Mouse (Mus musculus) forebrain, postnatal 0 days (tissue): Measurements from ENCODE around the gene Cdh24. TPM values are rescaled to one million over a fixed set of nuclear protein-coding genes. Genes with fewer than 3 reads are reported as not detected.

Experiments
- ATAC-seq: fragments of 200-750 bp; cut with Nextera tagmentation; 2 replicates; pipeline ENCODE4 v1.8.0; 2017; ENCODE audit warnings: mild to moderate bottlenecking, moderate library complexity
- DNase-seq: peaks from one replicate; pipeline ENCODE4 v3.0.0-alpha.2; 2015
- H3K27ac ChIP-seq: fragments of 300-500 bp; sonication (generic); 2 replicates; pipeline ENCODE4 v1.5.1; 2014; ENCODE audit warnings: low read depth, mild to moderate bottlenecking, antibody characterized with exemption, low read length, moderate library complexity, mixed read lengths
- H3K27me3 ChIP-seq: fragments of 300-500 bp; sonication (generic); 2 replicates; pipeline ENCODE4 v1.6.1; 2014; ENCODE audit warnings: mild to moderate bottlenecking, low read length, mixed read lengths; ENCODE audit not compliant: insufficient read depth
- H3K36me3 ChIP-seq: fragments of 300-500 bp; sonication (generic); 2 replicates; pipeline ENCODE4 v1.6.1; 2014; ENCODE audit warnings: mild to moderate bottlenecking, moderate library complexity; ENCODE audit not compliant: insufficient read depth
- H3K4me1 ChIP-seq: fragments of 300-500 bp; sonication (generic); 2 replicates; pipeline ENCODE4 v1.6.1; 2014; ENCODE audit warnings: antibody characterized with exemption; ENCODE audit not compliant: insufficient read depth
- H3K4me2 ChIP-seq: fragments of 300-500 bp; sonication (generic); 2 replicates; pipeline ENCODE4 v1.6.1; 2014; ENCODE audit warnings: low read depth, mild to moderate bottlenecking, moderate library complexity
- H3K4me3 ChIP-seq: fragments of 300-500 bp; sonication (generic); 2 replicates; pipeline ENCODE4 v1.5.1; 2014; ENCODE audit warnings: low read depth, low read length, mixed read lengths
- H3K9ac ChIP-seq: fragments of 300-500 bp; sonication (generic); 2 replicates; pipeline ENCODE4 v1.6.1; 2014; ENCODE audit warnings: mild to moderate bottlenecking
- H3K9me3 ChIP-seq: fragments of 300-500 bp; sonication (generic); 2 replicates; pipeline ENCODE4 v1.6.1; 2016; ENCODE audit warnings: low read length
- CTCF ChIP-seq: sonication (generic); IDR thresholded peaks from 2 replicates; pipeline ENCODE4 v1.5.1; 2016; ENCODE audit warnings: antibody characterized with exemption, control low read depth, low read depth
- WGBS: fragments of 180-500 bp; shearing (Covaris S2); extraction: QIAGEN DNeasy Blood & Tissue Kit; methylation state at CpG from one replicate; pipeline ENCODE4 v1.1.7; 2014; 5-methylcytosine and 5-hydroxymethylcytosine counted together
- polyA plus RNA-seq: library from polyadenylated mRNA; unstranded; fragments of >200 nt; fragmentation: Nextera tagmentation; extraction: Ambion mirVana; gene quantifications from 2 replicates; pipeline ENCODE4 v1.2.1, GENCODE M21; 2015
- total RNA-seq: library from RNA; depleted of rRNA; stranded (reverse); fragments of >200 nt; gene quantifications from 2 replicates; pipeline ENCODE4 v1.2.3, GENCODE M21; 2014

The Cdh24 gene
- total and polyA plus RNA-seq, 2 experiments from 2014 or later: 4.6 to 21.7 TPM

GRCm38 (mm10) chr14:54597084-54597483 lies 44.1 kb downstream of the Cdh24 start:
- Histone ChIP-seq H3K4me3 (no peak overlapping the region), H3K36me3 (no peaks in the 10 kb centered on the region), H3K9me3 (no peaks in the 10 kb centered on the region), H3K9ac (no peak overlapping the region), H3K4me1 (no peaks in the 10 kb centered on the region), H3K27me3 (no peaks in the 10 kb centered on the region), H3K27ac (no peak overlapping the region), H3K4me2 (no peak overlapping the region)
- TF ChIP-seq CTCF: peak; percentile 49
- ATAC-seq (no peak), DNase-seq (no peak)
- 86% methylated on average over 7 of the region's 7 CpGs for WGBS

GRCm38 (mm10) chr14:54594631-54595414 lies 46.3 kb downstream of the Cdh24 start:
- DNase-seq (peak; percentile 47), ATAC-seq (peak; percentile 37; the same call in 1 of the 2 replicates)
- peak overlapping the region; percentile 23; the same call in 1 of the 2 replicates for H3K4me2 ChIP-seq
- WGBS: 63% methylated on average over 27 of the region's 28 CpGs
- no peak overlapping the region for H3K4me3 ChIP-seq
- no peaks in the 10 kb centered on the region for H3K27me3 ChIP-seq
- H3K27ac ChIP-seq: 0 out of 2 replicates have a peak overlapping the region, but pooled peaks have one; percentile 29
- TF ChIP-seq CTCF: no peak
- no peaks in the 10 kb centered on the region for H3K9me3 ChIP-seq
- H3K36me3 ChIP-seq: peaks cover 4% of the 10 kb centered on the region; the same call in 1 of the 2 replicates
- H3K9ac ChIP-seq: no peak overlapping the region
- H3K4me1 ChIP-seq: no peaks in the 10 kb centered on the region

- no peak overlapping the region for H3K27ac ChIP-seq
- peak; percentile 24 for TF ChIP-seq CTCF
- no peaks in the 10 kb centered on the region for H3K27me3 ChIP-seq
- ATAC-seq (no peak; the same call in 1 of the 2 replicates), DNase-seq (no peak)
- H3K9me3 ChIP-seq: no peaks in the 10 kb centered on the region
- no peaks in the 10 kb centered on the region for H3K4me1 ChIP-seq
- H3K36me3 ChIP-seq: peaks cover 4% of the 10 kb centered on the region; the same call in 1 of the 2 replicates
- H3K9ac ChIP-seq: no peak overlapping the region
- 90% methylated on average over 3 of the region's 3 CpGs for WGBS
- H3K4me3 ChIP-seq: no peak overlapping the region
- no peak overlapping the region for H3K4me2 ChIP-seq
These were observed 47.1 kb downstream of the Cdh24 start for GRCm38 (mm10) chr14:54594055-54594454.

- H3K27ac ChIP-seq: peak overlapping the region; percentile 69
- no peak for TF ChIP-seq CTCF
These were observed 48.7 kb downstream of the Cdh24 start for GRCm38 (mm10) chr14:54592319-54592934.

GRCm38 (mm10) chr14:54591056-54591455 lies 50.1 kb downstream of the Cdh24 start:
- DNase-seq (no peak), ATAC-seq (no peak)
- Histone ChIP-seq H3K4me1 (no peaks in the 10 kb centered on the region), H3K27me3 (no peaks in the 10 kb centered on the region), H3K9ac (no peak overlapping the region), H3K27ac (no peak overlapping the region), H3K9me3 (no peaks in the 10 kb centered on the region), H3K4me2 (no peak overlapping the region), H3K4me3 (no peak overlapping the region), H3K36me3 (peaks cover 4% of the 10 kb centered on the region; the same call in 1 of the 2 replicates)
- no peak for TF ChIP-seq CTCF
- 90% methylated on average over 16 of the region's 16 CpGs for WGBS

More at GRCm38 (mm10) chr14:54592319-54592934, 48.7 kb downstream of the Cdh24 start:
- Histone ChIP-seq H3K4me3 (no peak overlapping the region), H3K4me2 (no peak overlapping the region), H3K9me3 (no peaks in the 10 kb centered on the region), H3K27me3 (no peaks in the 10 kb centered on the region), H3K4me1 (no peaks in the 10 kb centered on the region), H3K9ac (peak overlapping the region; percentile 22; the same call in 1 of the 2 replicates), H3K36me3 (peaks cover 4% of the 10 kb centered on the region; the same call in 1 of the 2 replicates)
- WGBS: 49% methylated on average over 10 of the region's 10 CpGs
- ATAC-seq (peak; percentile 42), DNase-seq (no peak)

- DNase-seq: peak; percentile 60
- H3K4me3 ChIP-seq: no peak overlapping the region
These were observed 57.4 kb downstream of the Cdh24 start for GRCm38 (mm10) chr14:54583681-54584338.

More at GRCm38 (mm10) chr14:54583681-54584338, 57.4 kb downstream of the Cdh24 start:
- Histone ChIP-seq H3K36me3 (peaks cover 11% of the 10 kb centered on the region), H3K9me3 (no peaks in the 10 kb centered on the region), H3K9ac (no peak overlapping the region), H3K4me2 (no peak overlapping the region), H3K4me1 (no peaks in the 10 kb centered on the region), H3K27me3 (no peaks in the 10 kb centered on the region), H3K27ac (no peak overlapping the region)
- TF ChIP-seq CTCF: peak; percentile 64
- peak; percentile 59 for ATAC-seq
- WGBS: 41% methylated on average over 7 of the region's 7 CpGs
